Mouse (Mus musculus) limb, embryonic 14.5 days (tissue): ENCODE measurements around the gene Snx11. TPM values are rescaled to one million over a fixed set of nuclear protein-coding genes. Genes with fewer than 3 reads are reported as not detected.

ENCODE experiments used
- ATAC-seq: fragments of 200-750 bp; cut with Nextera tagmentation; 2 replicates; pipeline ENCODE4 v1.8.0; 2017; ENCODE audit warnings: low read depth, moderate number of reproducible peaks, moderate TSS enrichment; ENCODE audit not compliant: low FRiP score
- DNase-seq: peaks from one replicate; pipeline ENCODE4 v3.0.0-alpha.2; 2015; ENCODE audit warnings: low spot score
- H3K27ac ChIP-seq: fragments of 300-500 bp; sonication (generic); replicated peaks from 2 replicates; pipeline ENCODE4 v1.5.1; 2014; ENCODE audit warnings: low read depth, mild to moderate bottlenecking, low read length, moderate library complexity, mixed read lengths
- H3K27me3 ChIP-seq: fragments of 300-500 bp; sonication (generic); 2 replicates; pipeline ENCODE4 v1.6.1; 2014; ENCODE audit warnings: low read length, mixed read lengths; ENCODE audit not compliant: control insufficient read depth, insufficient read depth
- H3K36me3 ChIP-seq: fragments of 300-500 bp; sonication (generic); 2 replicates; pipeline ENCODE4 v1.6.1; 2014; ENCODE audit warnings: mild to moderate bottlenecking, low read length, moderate library complexity, mixed read lengths; ENCODE audit not compliant: control insufficient read depth, insufficient read depth
- H3K4me1 ChIP-seq: fragments of 300-500 bp; sonication (generic); 2 replicates; pipeline ENCODE4 v1.6.1; 2014; ENCODE audit warnings: antibody characterized with exemption, low read length, mixed read lengths; ENCODE audit not compliant: control insufficient read depth, insufficient read depth
- H3K4me2 ChIP-seq: fragments of 300-500 bp; sonication (generic); replicated peaks from 2 replicates; pipeline ENCODE4 v1.6.1; 2014; ENCODE audit warnings: low read depth, mild to moderate bottlenecking, low read length, moderate library complexity; ENCODE audit not compliant: severe bottlenecking
- H3K4me3 ChIP-seq: fragments of 300-500 bp; sonication (generic); replicated peaks from 2 replicates; pipeline ENCODE4 v1.5.1; 2014; ENCODE audit warnings: low read length
- H3K9ac ChIP-seq: fragments of 300-500 bp; sonication (generic); 2 replicates; pipeline ENCODE4 v1.6.1; 2014; ENCODE audit warnings: mild to moderate bottlenecking, low read depth, low read length, moderate library complexity; ENCODE audit not compliant: severe bottlenecking
- H3K9me3 ChIP-seq: fragments of 300-500 bp; sonication (generic); 2 replicates; pipeline ENCODE4 v1.6.1; 2016; ENCODE audit warnings: low read length; ENCODE audit not compliant: control insufficient read depth
- POLR2A ChIP-seq: fragments of 200-500 bp; IDR thresholded peaks from 2 replicates; pipeline ENCODE4 v1.8.0; 2012; ENCODE audit warnings: inconsistent platforms, mild to moderate bottlenecking, moderate library complexity, borderline replicate concordance; ENCODE audit not compliant: insufficient read depth, insufficient read length; ENCODE audit errors: extremely low read depth
- WGBS: fragments of 180-500 bp; shearing (Covaris S2); extraction: QIAGEN DNeasy Blood & Tissue Kit; methylation state at CpG from one replicate; pipeline ENCODE4 v1.1.7; 2014; 5-methylcytosine and 5-hydroxymethylcytosine counted together
- polyA plus RNA-seq, 2 experiments: library from polyadenylated mRNA; depleted of rRNA in 1 of 2; stranded (reverse) in 1 of 2; unstranded in 1 of 2; fragments of >200 nt; fragmentation: Nextera tagmentation in 1 of 2; extraction: Ambion mirVana in 1 of 2; gene quantifications; 2 replicates each; pipeline versions ENCODE4 v1.2.1 to v1.2.3; 2012 to 2014

The Snx11 gene
- polyA plus RNA-seq, 2 experiments = 11.9 to 28.3 TPM

- TF ChIP-seq POLR2A = no peak
- H3K4me1 ChIP-seq = peaks cover 6% of the 10 kb centered on the region; the same call in 1 of the 2 replicates
- DNase-seq = no peak
- peaks cover 15% of the 10 kb centered on the region for H3K27me3 ChIP-seq
- no peak overlapping the region for H3K4me2 ChIP-seq
- H3K9ac ChIP-seq = no peak overlapping the region
- H3K27ac ChIP-seq = no peak overlapping the region
- H3K4me3 ChIP-seq = no peak overlapping the region
- no peaks in the 10 kb centered on the region for H3K36me3 ChIP-seq
- no peak for ATAC-seq
- H3K9me3 ChIP-seq = no peaks in the 10 kb centered on the region
- WGBS = 47% methylated on average over 4 of the region's 4 CpGs
Observed at GRCm38 (mm10) chr11:96732657-96733056, 44.7 kb downstream of the Snx11 start.

DNA sequence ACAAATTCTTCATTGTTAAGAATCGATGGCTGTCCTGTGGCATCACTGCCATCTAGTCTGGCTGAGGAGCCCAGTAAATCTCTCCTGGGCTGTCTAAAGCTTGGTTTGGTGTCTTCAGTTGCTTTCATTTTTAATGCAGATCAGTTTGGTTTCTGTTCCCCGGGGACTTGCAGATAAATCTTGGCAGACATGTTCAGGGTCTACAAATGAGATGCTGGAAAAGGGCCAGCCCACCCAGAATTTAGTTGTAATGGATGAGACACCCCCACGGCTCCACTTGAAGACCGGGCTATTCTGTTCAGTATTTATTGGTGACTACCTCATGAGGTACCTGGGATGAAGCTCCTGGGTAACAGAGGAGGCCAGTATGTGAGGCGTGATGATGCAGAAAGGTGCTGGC lies 47.0 kb downstream of the Snx11 start:
- Histone ChIP-seq H3K27ac (no peak overlapping the region), H3K4me1 (no peaks in the 10 kb centered on the region), H3K27me3 (no peaks in the 10 kb centered on the region), H3K9ac (no peak overlapping the region), H3K9me3 (no peaks in the 10 kb centered on the region), H3K36me3 (no peaks in the 10 kb centered on the region), H3K4me3 (no peak overlapping the region), H3K4me2 (no peak overlapping the region)
- DNase-seq (no peak), ATAC-seq (no peak)
- 80% methylated on average over 5 of the region's 5 CpGs for WGBS
- no peak for TF ChIP-seq POLR2A

- no peaks in the 10 kb centered on the region for H3K4me1 ChIP-seq
- WGBS = 53% methylated on average over 9 of the region's 9 CpGs
- H3K9me3 ChIP-seq = no peaks in the 10 kb centered on the region
- H3K27ac ChIP-seq = no peak overlapping the region
- no peak overlapping the region for H3K4me2 ChIP-seq
- no peaks in the 10 kb centered on the region for H3K27me3 ChIP-seq
- no peak overlapping the region for H3K9ac ChIP-seq
- ATAC-seq (no peak), DNase-seq (no peak)
- no peaks in the 10 kb centered on the region for H3K36me3 ChIP-seq
- TF ChIP-seq POLR2A = no peak
- no peak overlapping the region for H3K4me3 ChIP-seq
Observed at GRCm38 (mm10) chr11:96729462-96729861, 47.9 kb downstream of the Snx11 start.

- Histone ChIP-seq H3K36me3 (no peaks in the 10 kb centered on the region), H3K27ac (no peak overlapping the region), H3K4me2 (no peak overlapping the region), H3K27me3 (no peaks in the 10 kb centered on the region), H3K9ac (no peak overlapping the region), H3K4me1 (no peaks in the 10 kb centered on the region), H3K4me3 (no peak overlapping the region), H3K9me3 (no peaks in the 10 kb centered on the region)
- no peak for ATAC-seq
- WGBS = 78% methylated on average over 2 of the region's 2 CpGs
- no peak for DNase-seq
- TF ChIP-seq POLR2A = no peak
Observed at GRCm38 (mm10) chr11:96728577-96728976, 48.8 kb downstream of the Snx11 start.

GRCm38 (mm10) chr11:96725833-96726232 lies 51.5 kb downstream of the Snx11 start:
- H3K4me2 ChIP-seq = no peak overlapping the region
- H3K9me3 ChIP-seq = no peaks in the 10 kb centered on the region
- no peak overlapping the region for H3K9ac ChIP-seq
- H3K4me1 ChIP-seq = no peaks in the 10 kb centered on the region
- H3K36me3 ChIP-seq = no peaks in the 10 kb centered on the region
- DNase-seq (no peak), ATAC-seq (no peak)
- no peak overlapping the region for H3K4me3 ChIP-seq
- no peak overlapping the region for H3K27ac ChIP-seq
- TF ChIP-seq POLR2A = no peak
- WGBS = 58% methylated on average over 1 of the region's 1 CpGs
- H3K27me3 ChIP-seq = no peaks in the 10 kb centered on the region

GRCm38 (mm10) chr11:96718609-96719008 lies 58.8 kb downstream of the Snx11 start:
- H3K4me1 ChIP-seq = no peaks in the 10 kb centered on the region
- H3K27ac ChIP-seq = no peak overlapping the region
- ATAC-seq (no peak), DNase-seq (no peak)
- no peak overlapping the region for H3K4me2 ChIP-seq
- no peaks in the 10 kb centered on the region for H3K36me3 ChIP-seq
- H3K4me3 ChIP-seq = no peak overlapping the region
- H3K9me3 ChIP-seq = no peaks in the 10 kb centered on the region
- TF ChIP-seq POLR2A = no peak
- no peaks in the 10 kb centered on the region for H3K27me3 ChIP-seq
- no peak overlapping the region for H3K9ac ChIP-seq
- 54% methylated on average over 7 of the region's 7 CpGs for WGBS

Other genes starting within 250 kb of the Snx11 start
- gene Cbx1, start 11.6 kb upstream of the Snx11 start, polyA plus RNA-seq (2012; rRNA removed) = 68.4 and 98.9 TPM in 2 replicates
- gene Cbx1, start 11.6 kb upstream of the Snx11 start, polyA plus RNA-seq (2014; fragmentation: Nextera tagmentation; extraction: Ambion mirVana) = 87.8 and 98.5 TPM in 2 replicates
- gene Nfe2l1, start 52.4 kb upstream of the Snx11 start, polyA plus RNA-seq (2012; rRNA removed) = 94.5 and 125 TPM in 2 replicates
- gene Nfe2l1, start 52.4 kb upstream of the Snx11 start, polyA plus RNA-seq (2014; fragmentation: Nextera tagmentation; extraction: Ambion mirVana) = 42.0 and 49.6 TPM in 2 replicates
- gene Copz2, start 72.3 kb upstream of the Snx11 start, polyA plus RNA-seq (2012; rRNA removed) = 117 and 141 TPM in 2 replicates
- gene Copz2, start 72.3 kb upstream of the Snx11 start, polyA plus RNA-seq (2014; fragmentation: Nextera tagmentation; extraction: Ambion mirVana) = 201 and 210 TPM in 2 replicates
- gene Cdk5rap3, start 138.9 kb upstream of the Snx11 start, polyA plus RNA-seq (2012; rRNA removed) = 71.4 and 74.5 TPM in 2 replicates
- gene Cdk5rap3, start 138.9 kb upstream of the Snx11 start, polyA plus RNA-seq (2014; fragmentation: Nextera tagmentation; extraction: Ambion mirVana) = 79.6 and 83.6 TPM in 2 replicates
- gene Prr15l, start 150.5 kb upstream of the Snx11 start, polyA plus RNA-seq (2012; rRNA removed) = 0.47 and 1.2 TPM in 2 replicates
- gene Prr15l, start 150.5 kb upstream of the Snx11 start, polyA plus RNA-seq (2014; fragmentation: Nextera tagmentation; extraction: Ambion mirVana) = 3.3 and 3.7 TPM in 2 replicates
- 13.9 and 15.4 TPM in 2 replicates for gene Pnpo, start 166.4 kb upstream of the Snx11 start, polyA plus RNA-seq (2012; rRNA removed)
- gene Pnpo, start 166.4 kb upstream of the Snx11 start, polyA plus RNA-seq (2014; fragmentation: Nextera tagmentation; extraction: Ambion mirVana) = 22.6 and 24.2 TPM in 2 replicates
- 16.0 and 22.3 TPM in 2 replicates for gene Sp2, start 205.4 kb upstream of the Snx11 start, polyA plus RNA-seq (2012; rRNA removed)
- 17.1 and 18.7 TPM in 2 replicates for gene Sp2, start 205.4 kb upstream of the Snx11 start, polyA plus RNA-seq (2014; fragmentation: Nextera tagmentation; extraction: Ambion mirVana)
- 4.8 and 5.6 TPM in 2 replicates for gene Sp6, start 235.8 kb upstream of the Snx11 start, polyA plus RNA-seq (2012; rRNA removed)
- gene Sp6, start 235.8 kb upstream of the Snx11 start, polyA plus RNA-seq (2014; fragmentation: Nextera tagmentation; extraction: Ambion mirVana) = 3.9 and 4.5 TPM in 2 replicates